Mouse (Mus musculus) layer of hippocampus, adult 18-20 months (tissue): ENCODE measurements around the gene Abhd11. TPM values are rescaled to one million over a fixed set of nuclear protein-coding genes. Genes with fewer than 3 reads are reported as not detected.
"Not testable (repeated sequence)": the region's sequence is repeated elsewhere in the genome, so short reads cannot be mapped to it uniquely, and the experiment has no call there.

Source experiments
- DNase-seq, 2 experiments: peaks; one replicate each; pipeline ENCODE4 v3.0.0; 2022; ENCODE audit warnings: low spot score in 2 of 2
- total RNA-seq, 2 experiments: library from RNA; stranded (reverse); gene quantifications; 2 replicates each; pipeline ENCODE4 v1.2.3; 2021

Gene Abhd11
- total RNA-seq, 2 experiments from 2014 or later = 27.8 to 29.5 TPM

DNA sequence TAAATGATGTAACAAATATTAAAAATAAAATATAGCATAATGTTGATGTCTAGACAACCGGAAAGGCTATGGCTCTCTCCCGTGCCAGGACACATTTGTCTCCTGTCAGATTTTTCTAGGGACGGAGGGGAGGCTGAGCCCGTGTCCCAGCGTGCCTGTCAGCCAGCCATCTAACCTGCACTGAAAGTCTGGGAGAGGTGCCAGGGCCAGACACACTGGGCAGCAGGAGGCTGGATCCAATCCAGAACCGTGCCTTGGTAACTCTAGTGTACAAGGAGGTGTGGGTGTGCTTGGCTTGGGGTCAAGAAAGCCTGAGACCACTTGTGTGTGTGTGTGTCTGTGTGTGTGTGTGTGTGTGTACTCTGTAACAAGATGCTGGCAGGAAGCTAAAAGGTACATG lies 12.9 kb downstream of the Abhd11 start:
- no peak for DNase-seq

DNA sequence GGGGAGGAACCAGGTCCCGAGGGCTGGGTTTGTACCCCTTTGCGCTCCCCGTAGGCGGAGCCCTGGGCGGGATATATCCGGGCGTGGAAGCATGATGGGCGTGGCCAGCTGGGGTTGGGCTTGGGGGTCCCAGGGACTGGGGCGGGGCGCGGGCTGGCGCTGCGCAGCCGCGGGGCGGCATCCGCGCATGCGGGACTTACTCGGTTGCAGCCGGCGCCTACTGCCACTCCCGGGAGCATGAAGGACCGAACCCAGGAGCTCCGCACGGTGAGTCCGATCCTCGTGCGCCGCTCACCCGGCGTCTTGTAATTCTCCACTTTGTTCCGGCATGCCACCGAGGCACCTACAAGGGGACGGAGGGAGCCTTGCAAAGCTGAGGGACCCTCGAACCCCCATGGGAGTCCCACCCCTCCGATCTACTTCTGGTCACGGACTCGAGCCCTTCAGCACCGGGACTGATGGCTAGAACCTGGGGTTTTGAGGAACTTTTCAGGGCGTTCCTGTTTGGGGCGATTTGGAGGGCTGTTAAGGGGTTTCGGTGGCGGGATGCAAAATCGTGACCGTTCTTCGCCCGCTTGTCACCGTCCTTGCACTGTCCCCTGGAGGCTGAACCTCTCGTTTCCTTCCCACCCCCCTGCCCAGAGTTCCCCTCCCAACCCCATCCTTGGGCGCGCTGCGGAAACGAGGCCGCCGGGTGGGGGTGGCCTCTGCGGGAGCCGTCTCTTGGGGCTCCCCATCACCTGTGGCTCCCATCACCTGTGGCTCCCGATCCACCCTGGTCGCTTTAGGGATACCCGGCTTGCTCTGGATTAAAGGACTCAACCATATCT lies 14.6 kb downstream of the Abhd11 start, which contains the start of gene Stx1a:
Gene Stx1a, plus strand, starts transcription at position 139 of the 830 bp plus-strand sequence.
- peak; percentile 85 to 89 for DNase-seq

DNA sequence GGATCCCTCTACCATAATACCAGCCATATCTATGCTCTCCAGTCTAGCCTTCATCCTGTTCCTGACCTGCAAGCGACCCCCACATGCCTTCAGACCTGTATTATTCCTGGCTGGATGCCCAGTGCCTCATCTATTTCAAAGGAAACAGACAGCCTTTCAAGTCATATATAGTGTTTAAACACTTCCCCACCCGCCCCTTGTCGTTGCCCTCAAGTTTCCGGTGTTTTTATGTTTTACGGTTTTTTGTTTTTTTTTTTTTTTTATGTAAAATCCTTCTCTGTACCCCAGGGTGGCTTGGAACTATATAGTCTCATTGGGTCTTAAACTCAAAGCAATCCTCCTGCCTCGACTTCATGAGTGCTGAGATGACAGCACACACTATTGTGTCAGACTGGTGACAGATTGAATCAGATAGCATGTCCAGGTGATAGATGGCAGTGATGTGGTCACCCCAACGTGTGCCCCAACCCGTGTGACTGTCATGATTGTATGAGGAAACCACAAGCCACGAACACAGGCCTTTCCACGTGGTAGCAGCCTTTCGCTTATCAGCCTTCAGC lies 15.8 kb downstream of the Abhd11 start:
- DNase-seq = no peak

DNA sequence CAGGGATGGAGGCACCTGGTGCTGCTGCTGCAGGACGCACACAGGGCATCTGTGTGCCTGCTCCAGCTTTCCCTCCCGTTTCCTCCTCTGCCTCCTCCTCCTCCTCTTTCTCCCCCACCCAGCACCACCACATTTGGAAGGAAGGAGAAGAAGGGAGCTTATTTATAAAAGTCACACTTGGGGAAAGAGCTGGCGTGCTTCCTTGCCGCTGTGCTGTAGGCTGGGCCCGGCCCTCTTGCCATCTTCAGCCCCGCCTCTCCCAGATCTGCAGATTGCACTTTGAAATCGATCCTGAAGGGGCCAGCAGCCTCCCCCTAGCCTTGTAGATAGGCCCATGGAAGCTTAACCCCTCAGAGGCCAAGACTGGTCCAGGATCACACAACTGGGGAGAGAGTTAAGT lies 16.9 kb downstream of the Abhd11 start:
- no peak for DNase-seq

DNA sequence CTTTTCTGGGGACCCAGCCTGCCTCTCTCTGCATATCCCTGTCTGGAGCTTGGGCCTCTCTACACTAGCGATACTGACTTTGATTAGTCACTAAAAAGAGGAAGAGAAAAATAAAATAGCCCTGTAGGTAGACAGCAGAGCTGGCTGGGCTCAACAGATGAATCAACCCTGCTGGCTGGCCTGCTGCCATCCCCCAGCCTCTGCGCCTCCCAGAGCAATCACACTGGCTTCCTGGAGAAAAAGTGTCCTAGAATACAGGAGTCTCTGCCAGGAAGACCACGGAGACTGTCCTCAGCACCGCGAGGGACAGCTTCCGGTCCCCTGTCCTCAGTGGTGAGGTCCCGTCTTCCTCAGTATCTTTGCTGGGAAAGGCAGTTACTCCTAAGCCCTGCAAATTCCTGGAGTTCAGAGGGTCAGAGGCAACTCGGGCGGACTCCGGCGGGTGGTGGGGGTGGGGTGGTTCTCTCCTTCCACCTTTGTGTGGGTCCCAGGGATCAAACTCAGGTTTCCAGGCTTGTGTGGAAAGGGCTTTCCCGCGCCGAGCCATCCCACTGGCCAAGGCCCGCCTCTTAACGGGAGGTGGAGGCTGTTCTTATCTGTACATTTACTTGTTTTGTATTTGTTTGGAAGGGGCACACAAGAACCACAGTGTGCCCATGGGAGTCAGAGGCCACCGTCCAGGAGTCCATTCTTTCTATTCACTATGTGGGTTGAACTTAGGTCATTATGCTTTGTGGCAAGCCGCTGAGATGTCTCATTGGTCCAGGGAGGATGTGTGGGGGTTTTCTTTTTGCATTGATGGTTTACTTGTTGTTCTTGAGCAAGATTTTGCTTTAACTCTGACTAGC lies 20.3 kb downstream of the Abhd11 start:
- peak; percentile 54 to 75 for DNase-seq

DNA sequence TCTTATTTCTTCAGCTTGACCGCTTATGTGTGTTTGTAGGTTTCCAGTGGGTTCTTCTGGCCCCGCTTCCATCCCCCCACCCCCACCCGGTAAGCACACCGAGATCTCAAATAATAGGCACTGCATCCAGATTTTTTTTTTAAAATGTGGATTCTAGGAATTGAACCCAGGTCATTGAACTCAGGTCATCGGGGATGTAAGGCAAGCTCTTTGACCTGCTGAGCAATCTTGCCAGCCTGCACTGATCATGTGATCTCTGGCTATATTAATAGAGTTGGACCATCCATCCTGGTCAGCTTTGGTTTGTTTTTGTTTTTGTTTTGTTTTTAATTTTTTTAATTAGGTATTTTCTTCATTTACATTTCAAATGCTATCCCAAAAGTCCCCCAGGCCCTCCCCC lies 23.6 kb downstream of the Abhd11 start:
- DNase-seq = no peak

DNA sequence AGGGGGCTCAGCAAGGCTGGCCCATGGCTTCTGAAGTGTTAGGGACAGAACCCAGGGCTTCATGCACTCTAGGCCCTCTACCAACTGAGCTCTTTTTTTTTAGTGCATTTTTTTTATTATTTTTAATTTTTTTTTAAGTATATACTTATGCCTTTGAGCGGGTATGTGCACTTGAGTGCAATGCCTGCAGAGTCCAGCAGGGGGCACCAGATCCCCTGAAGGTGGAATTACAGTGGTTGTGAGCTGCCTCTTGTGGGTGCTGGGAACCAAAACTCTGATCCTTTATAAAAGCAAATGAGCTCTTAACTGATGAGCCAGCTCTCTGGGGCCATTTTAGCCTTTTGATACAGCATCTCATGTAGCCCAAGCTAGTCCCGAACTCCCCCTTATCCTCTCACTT lies 25.6 kb downstream of the Abhd11 start:
- DNase-seq = no peak

DNA sequence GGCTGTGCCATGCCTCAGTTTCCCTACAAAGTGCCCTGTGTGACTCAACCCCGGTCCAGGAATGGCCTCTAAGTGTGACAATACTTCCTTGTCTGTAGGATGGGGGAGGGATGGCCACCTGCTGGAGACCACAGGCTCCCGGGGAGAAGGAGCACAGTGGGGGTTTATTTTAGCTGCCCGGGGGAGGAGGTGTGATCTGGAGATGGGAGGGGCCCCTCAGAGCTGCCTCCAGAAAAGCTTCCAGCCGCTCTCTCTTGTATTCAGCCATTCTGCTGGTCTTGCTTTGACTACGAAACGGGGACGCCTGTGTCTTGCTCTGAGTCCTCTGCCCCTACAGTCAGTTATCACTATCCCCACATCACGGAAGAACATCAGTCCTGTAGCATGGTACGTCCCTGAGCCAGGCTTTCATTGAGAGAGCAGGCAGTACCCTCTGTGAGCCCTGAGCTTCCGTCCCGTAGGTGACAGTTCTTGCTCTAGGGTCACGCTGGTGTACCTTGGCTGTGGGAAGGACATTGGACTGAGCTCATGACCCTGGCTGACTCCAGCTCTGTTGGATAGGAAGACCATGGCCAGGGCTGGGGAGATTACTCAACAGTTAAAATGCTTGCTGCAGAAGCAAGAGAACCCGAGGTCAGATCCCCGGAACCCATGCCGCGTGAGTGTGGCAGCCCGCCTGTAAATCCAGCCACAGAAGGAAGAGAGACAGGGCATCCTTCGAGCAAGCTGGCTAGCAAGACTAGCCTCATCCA lies 26.8 kb downstream of the Abhd11 start:
- no peak for DNase-seq

DNA sequence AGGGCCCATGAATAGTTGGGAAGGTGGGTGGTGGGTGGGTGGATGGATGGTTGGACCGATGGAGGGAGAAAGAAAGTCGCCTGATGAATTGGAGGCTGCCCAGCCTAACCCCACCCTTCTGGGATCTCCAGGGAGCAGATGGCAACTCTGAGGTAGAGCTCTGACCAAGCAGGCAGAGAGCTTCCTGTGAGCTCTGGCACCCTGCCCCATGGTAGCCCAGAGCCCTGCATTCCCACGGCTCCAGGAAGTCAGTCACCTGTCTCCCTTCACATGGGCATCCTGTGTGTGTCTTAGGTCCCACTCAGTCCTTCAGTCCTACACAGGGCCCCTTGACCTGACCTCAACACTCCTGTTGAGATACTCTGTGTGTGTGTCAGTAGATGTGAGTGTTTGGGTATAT lies 29.0 kb downstream of the Abhd11 start:
- no peak for DNase-seq

DNA sequence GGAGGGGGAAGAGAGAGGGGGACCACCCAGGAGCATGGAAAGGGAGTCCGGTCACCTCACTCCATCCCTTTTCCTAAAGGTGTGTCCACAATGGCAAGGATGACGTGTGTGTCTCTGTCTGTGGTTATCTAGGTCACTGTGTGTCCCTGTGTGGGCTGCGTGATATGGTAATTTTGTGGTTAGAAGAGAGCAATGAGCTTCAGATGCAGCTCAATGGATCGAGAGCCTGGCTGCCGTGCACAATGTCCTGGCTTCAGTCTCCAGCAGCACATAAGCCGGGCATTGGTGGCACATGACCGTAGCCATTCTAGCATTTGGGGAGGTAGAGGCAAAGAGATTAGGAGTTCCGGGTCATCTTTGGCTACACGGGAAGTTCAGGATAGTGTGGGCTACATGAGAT lies 30.6 kb downstream of the Abhd11 start:
- no peak for DNase-seq

DNA sequence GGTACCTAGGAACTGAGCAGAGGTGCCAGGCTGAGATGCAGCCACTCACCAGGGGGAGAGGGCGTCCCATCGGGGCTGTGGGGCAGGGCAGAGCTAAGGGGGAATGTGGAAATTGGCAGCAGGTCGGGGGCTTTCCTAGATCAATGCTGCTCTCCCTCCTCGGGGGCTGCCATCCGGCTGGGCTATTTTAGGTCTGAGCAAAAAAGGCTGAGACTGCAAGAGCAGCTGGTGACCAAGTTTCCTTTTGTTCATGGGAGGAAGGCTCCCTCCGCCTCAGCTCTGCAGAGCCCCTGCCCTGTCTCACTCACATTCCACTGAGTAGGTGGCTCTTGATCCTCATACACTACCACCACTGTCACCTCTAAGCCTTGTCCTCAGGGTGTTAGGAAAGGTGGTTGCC lies 31.1 kb downstream of the Abhd11 start:
- DNase-seq = no peak

DNA sequence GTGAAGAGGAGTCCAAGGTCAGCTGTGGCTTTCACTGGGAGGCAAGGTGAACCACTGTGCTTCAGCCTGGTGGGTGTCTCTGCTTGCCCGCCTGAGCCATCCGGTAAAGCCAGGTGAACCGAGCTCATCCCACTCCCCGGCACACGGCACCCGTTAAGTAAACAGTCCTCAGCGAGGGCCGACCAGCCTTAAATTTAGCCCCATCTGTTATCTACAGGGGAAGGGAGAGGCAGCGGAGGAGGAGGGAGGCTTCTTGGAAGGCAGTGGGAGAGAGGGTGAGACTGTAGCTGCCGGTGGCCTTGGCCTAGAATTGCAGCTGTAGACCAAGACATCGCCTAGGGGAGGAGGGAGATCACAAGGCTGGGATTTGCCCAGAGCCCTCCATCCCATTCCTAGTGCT lies 31.8 kb downstream of the Abhd11 start:
- DNase-seq = no peak

DNA sequence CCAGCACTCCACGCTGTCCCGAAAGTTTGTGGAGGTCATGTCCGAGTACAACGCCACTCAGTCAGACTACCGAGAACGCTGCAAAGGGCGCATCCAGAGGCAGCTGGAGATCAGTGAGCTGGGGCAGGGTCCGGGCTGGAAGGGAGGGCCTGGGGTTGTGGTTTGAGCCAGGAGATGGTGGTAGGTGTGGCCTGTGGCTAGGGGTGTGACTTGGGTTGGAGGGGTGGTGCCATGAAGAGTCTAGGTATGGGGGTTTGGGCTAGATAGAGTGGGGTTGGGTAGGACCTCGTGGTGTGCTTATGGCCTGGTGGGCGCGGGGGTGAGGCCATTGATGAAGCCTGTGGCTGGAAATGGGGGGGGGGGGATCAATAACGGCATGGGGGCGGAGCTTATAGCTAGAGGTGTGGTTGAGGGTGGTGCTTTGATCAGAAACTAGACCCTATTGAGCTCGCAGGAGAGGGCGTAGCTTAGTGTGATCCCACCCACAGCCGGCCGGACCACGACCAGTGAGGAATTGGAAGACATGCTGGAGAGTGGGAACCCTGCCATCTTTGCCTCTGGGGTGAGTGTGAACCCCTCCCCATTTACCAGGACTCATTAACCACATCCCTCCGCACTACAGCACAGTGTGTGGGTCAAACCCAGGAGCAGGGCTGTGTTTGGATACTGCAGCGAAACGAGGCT lies 33.3 kb downstream of the Abhd11 start:
- no peak for DNase-seq

DNA sequence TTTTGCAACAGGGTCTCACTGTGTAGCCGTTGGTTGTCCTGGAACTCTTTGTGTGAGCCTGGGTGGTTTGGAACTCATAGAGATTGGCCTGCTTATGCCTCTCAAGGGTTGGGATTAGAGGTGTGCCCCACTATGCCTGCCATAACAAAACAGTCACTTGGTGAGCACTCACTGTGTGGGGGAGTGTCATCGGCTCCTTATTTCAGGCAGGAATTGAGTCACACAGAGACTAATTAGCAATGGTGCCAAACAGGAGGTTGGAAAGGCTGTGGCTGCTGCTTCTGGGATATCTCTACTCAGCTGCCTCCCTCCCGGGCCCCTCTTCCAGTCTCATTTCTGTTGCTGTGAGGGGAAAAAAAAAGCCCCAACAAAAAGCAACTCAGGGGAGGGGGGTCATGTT lies 35.6 kb downstream of the Abhd11 start:
- DNase-seq = no peak

DNA sequence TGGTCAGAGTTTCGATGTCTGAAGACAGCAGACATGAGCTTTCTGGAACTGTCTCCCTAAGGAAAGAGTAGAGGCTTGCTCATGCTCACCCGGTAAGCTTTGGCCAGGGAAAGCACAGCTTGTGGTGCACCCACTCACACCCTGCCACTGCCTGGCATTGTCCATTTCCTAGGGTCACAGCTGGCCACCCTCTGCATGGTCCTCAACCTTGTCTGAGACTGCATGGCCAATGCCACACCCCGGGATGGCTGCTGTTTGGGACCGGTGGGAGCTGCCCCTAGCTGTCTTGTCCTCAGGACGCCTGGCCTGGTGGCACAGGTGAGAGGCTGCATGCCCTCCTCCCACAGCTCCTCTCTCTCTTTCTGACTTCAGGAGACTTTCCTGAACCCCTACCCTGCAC lies 39.6 kb downstream of the Abhd11 start:
- DNase-seq = no peak

DNA sequence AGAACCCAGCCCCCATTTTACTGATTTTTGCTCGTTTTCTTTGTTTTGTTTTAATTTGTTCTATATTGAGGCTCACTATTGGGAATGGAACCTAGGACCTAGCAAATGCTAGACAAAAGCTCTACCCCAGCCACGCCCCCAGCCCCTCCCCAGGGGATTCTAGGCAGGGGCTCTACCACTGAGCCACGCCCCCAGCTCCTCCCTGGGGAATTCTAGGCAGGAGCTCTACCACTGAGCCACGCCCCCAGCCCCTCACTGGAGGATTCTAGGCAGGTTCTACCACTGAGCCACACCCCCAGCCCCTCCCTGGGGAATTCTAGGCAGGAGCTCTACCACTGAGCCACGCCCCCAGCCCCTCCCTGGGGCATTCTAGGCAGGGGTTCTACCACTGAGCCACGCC lies 40.3 kb downstream of the Abhd11 start:
- not testable (repeated sequence) for DNase-seq

DNA sequence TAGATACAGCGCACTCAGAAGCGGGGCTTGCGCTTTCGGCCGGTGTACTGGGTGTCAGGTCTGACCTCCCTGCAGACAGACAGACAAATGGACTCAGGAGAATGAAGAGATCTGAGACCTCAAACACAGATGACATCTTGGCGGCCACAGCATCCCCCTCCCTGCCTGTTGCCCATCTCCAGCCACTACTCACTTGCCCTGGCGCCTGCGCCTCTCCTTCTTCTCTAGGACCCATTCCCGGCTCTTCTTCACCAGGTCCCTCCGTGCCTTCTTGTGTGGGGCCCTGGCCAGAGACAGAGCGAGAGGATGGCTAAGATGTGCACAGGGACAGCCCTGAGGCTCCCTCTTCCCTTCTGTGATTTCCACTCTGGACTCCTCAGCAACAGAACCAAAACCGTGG lies 44.4 kb downstream of the Abhd11 start:
- no peak for DNase-seq
